Mouse (Mus musculus) ES-Bruce4 (cell line): ENCODE data around the gene Gle1. TPM values are rescaled to one million over a fixed set of nuclear protein-coding genes. Genes with fewer than 3 reads are reported as not detected.
A peak's percentile ranks its signal among the peaks of the same experiment; 100 is the strongest.

Experiments used
- H3K27ac ChIP-seq: 2 replicates; pipeline ENCODE4 v1.5.1; 2012; ENCODE audit warnings: low read length, inconsistent platforms; ENCODE audit not compliant: insufficient read depth
- H3K27me3 ChIP-seq: 2 replicates; pipeline ENCODE4 v1.6.1; 2012; ENCODE audit warnings: mild to moderate bottlenecking, low read length, inconsistent platforms; ENCODE audit not compliant: control insufficient read depth, poor library complexity, insufficient read depth, severe bottlenecking
- H3K36me3 ChIP-seq: 2 replicates; pipeline ENCODE4 v1.6.1; 2012; ENCODE audit warnings: inconsistent platforms, mild to moderate bottlenecking, low read length, moderate library complexity; ENCODE audit not compliant: control insufficient read depth, poor library complexity, insufficient read depth, severe bottlenecking
- H3K4me1 ChIP-seq: one replicate; pipeline ENCODE4 v1.8.1; 2011; ENCODE audit warnings: low read length; ENCODE audit not compliant: control insufficient read depth, insufficient read depth
- H3K4me3 ChIP-seq: 2 replicates; pipeline ENCODE4 v1.5.1; 2011; ENCODE audit warnings: low read depth, mild to moderate bottlenecking, low read length
- H3K9ac ChIP-seq: 2 replicates; pipeline ENCODE4 v1.6.1; 2012; ENCODE audit warnings: low read depth, mild to moderate bottlenecking, inconsistent platforms; ENCODE audit not compliant: poor library complexity, severe bottlenecking
- H3K9me3 ChIP-seq: replicated peaks from 2 replicates; pipeline ENCODE4 v1.6.1; 2012; ENCODE audit warnings: mild to moderate bottlenecking, low read length, inconsistent platforms; ENCODE audit not compliant: control insufficient read depth, poor library complexity, insufficient read depth, severe bottlenecking
- CTCF ChIP-seq: IDR thresholded peaks from one replicate; pipeline ENCODE4 v1.8.1; 2011; ENCODE audit warnings: low read depth, low read length
- EP300 ChIP-seq: IDR thresholded peaks from 2 replicates; pipeline ENCODE4 v1.6.1; 2011; ENCODE audit warnings: low read depth, low read length; ENCODE audit not compliant: insufficient read depth
- POLR2A ChIP-seq: IDR thresholded peaks from one replicate; pipeline ENCODE4 v1.8.1; 2011; ENCODE audit warnings: low read length; ENCODE audit not compliant: insufficient read depth
- polyA plus RNA-seq: library from polyadenylated mRNA; stranded (reverse); fragments of >200 nt; gene quantifications from 2 replicates; pipeline ENCODE4 v1.2.4, GENCODE M21; 2011; ENCODE audit warnings: low read depth; ENCODE audit not compliant: missing spikeins, insufficient read depth, insufficient read length

Gene Gle1
- polyA plus RNA-seq, 1 experiment = 56.4 TPM

GRCm38 (mm10) chr2:29967768-29968167 is 32.5 kb downstream of the Gle1 start:
- Histone ChIP-seq H3K4me3 (no peak overlapping the region), H3K4me1 (no peaks in the 10 kb centered on the region), H3K36me3 (peaks cover 5% of the 10 kb centered on the region; the same call in 1 of the 2 replicates), H3K9ac (no peak overlapping the region), H3K27me3 (no peaks in the 10 kb centered on the region), H3K27ac (no peak overlapping the region), H3K9me3 (no peaks in the 10 kb centered on the region)
- TF ChIP-seq POLR2A = no peak
- no peak for TF ChIP-seq CTCF
- TF ChIP-seq EP300 = no peak

GRCm38 (mm10) chr2:29968638-29969037 is 33.4 kb downstream of the Gle1 start:
- H3K9me3 ChIP-seq = no peaks in the 10 kb centered on the region
- H3K27me3 ChIP-seq = no peaks in the 10 kb centered on the region
- peaks cover 5% of the 10 kb centered on the region; the same call in 1 of the 2 replicates for H3K36me3 ChIP-seq
- no peak overlapping the region for H3K27ac ChIP-seq
- H3K9ac ChIP-seq = no peak overlapping the region
- no peak overlapping the region for H3K4me3 ChIP-seq
- TF ChIP-seq POLR2A (no peak), EP300 (no peak), CTCF (no peak)
- peaks cover 1% of the 10 kb centered on the region for H3K4me1 ChIP-seq

GRCm38 (mm10) chr2:29971838-29972635 is 36.8 kb downstream of the Gle1 start:
- Histone ChIP-seq H3K4me3 (no peak overlapping the region), H3K4me1 (peaks cover 2% of the 10 kb centered on the region), H3K27me3 (no peaks in the 10 kb centered on the region), H3K27ac (no peak overlapping the region), H3K36me3 (peaks cover 14% of the 10 kb centered on the region), H3K9me3 (no peaks in the 10 kb centered on the region), H3K9ac (no peak overlapping the region)
- TF ChIP-seq EP300 = no peak
- TF ChIP-seq CTCF = no peak
- TF ChIP-seq POLR2A = no peak

GRCm38 (mm10) chr2:29973525-29973924 is 38.3 kb downstream of the Gle1 start:
- peaks cover 17% of the 10 kb centered on the region for H3K36me3 ChIP-seq
- H3K27me3 ChIP-seq = no peaks in the 10 kb centered on the region
- no peaks in the 10 kb centered on the region for H3K9me3 ChIP-seq
- H3K9ac ChIP-seq = no peak overlapping the region
- H3K27ac ChIP-seq = peak overlapping the region; percentile 36; the same call in 1 of the 2 replicates
- no peak for TF ChIP-seq EP300
- TF ChIP-seq CTCF = no peak
- TF ChIP-seq POLR2A = no peak
- H3K4me3 ChIP-seq = no peak overlapping the region
- H3K4me1 ChIP-seq = peaks cover 2% of the 10 kb centered on the region

- TF ChIP-seq CTCF = no peak
- TF ChIP-seq POLR2A = no peak
- TF ChIP-seq EP300 = no peak
- no peaks in the 10 kb centered on the region for H3K9me3 ChIP-seq
- H3K9ac ChIP-seq = no peak overlapping the region
Measured at GRCm38 (mm10) chr2:29977307-29977706, 42.1 kb downstream of the Gle1 start.

GRCm38 (mm10) chr2:29980661-29981060 is 45.4 kb downstream of the Gle1 start:
- H3K36me3 ChIP-seq = peaks cover 54% of the 10 kb centered on the region
- no peak overlapping the region for H3K9ac ChIP-seq
- H3K9me3 ChIP-seq = no peaks in the 10 kb centered on the region
- TF ChIP-seq POLR2A = no peak
- no peak for TF ChIP-seq EP300
- no peak for TF ChIP-seq CTCF
- no peak overlapping the region for H3K4me3 ChIP-seq
- H3K4me1 ChIP-seq = no peaks in the 10 kb centered on the region
- no peaks in the 10 kb centered on the region for H3K27me3 ChIP-seq
- H3K27ac ChIP-seq = no peak overlapping the region

More at GRCm38 (mm10) chr2:29977307-29977706, 42.1 kb downstream of the Gle1 start:
- no peak overlapping the region for H3K27ac ChIP-seq
- H3K27me3 ChIP-seq = no peaks in the 10 kb centered on the region
- peaks cover 2% of the 10 kb centered on the region for H3K4me1 ChIP-seq
- peaks cover 28% of the 10 kb centered on the region for H3K36me3 ChIP-seq
- no peak overlapping the region for H3K4me3 ChIP-seq
